Mouse (Mus musculus): ENCODE data around the gene Tprn.

Gene Tprn

GRCm38 (mm10) chr2:25262291-25262767 lies at the start of gene Tprn:
TSS of gene Tprn (plus strand) at chr2:25262618.
- in situ Hi-C loops (cut with MboI, MseI) = loop anchor here (25.0 kb wide), 1 partner anchor 875 kb away; no protein-coding TSS in a partner anchor

GRCm38 (mm10) chr2:25213266-25213865 lies 49.1 kb upstream of the Tprn start:
- in situ Hi-C loops (cut with MboI, MseI) = no loop called here

- in situ Hi-C loops (cut with MboI, MseI) = no loop called here
These were observed 48.0 kb upstream of the Tprn start, which contains the start of gene Stpg3 for GRCm38 (mm10) chr2:25214444-25214843. TSS of gene Stpg3 (minus strand) at chr2:25214637.

- in situ Hi-C loops (cut with MboI, MseI) = no loop called here
These were observed 44.8 kb upstream of the Tprn start for GRCm38 (mm10) chr2:25217666-25218065.

GRCm38 (mm10) chr2:25218445-25218844 lies 44.0 kb upstream of the Tprn start, which contains the start of gene Fam166a:
TSS of gene Fam166a (plus strand) at chr2:25218745.
- in situ Hi-C loops (cut with MboI, MseI) = no loop called here

- in situ Hi-C loops (cut with MboI, MseI) = no loop called here
These were observed 41.1 kb upstream of the Tprn start for GRCm38 (mm10) chr2:25221331-25221772.

- in situ Hi-C loops (cut with MboI, MseI) = no loop called here
These were observed 38.5 kb upstream of the Tprn start for GRCm38 (mm10) chr2:25223681-25224491.

GRCm38 (mm10) chr2:25224492-25224765 lies 38.0 kb upstream of the Tprn start, which contains the start of gene Tubb4b:
TSS of gene Tubb4b (minus strand) at chr2:25224702.
- in situ Hi-C loops (cut with MboI, MseI) = no loop called here

GRCm38 (mm10) chr2:25224766-25225752 lies 37.4 kb upstream of the Tprn start:
- in situ Hi-C loops (cut with MboI, MseI) = loop anchor here (5.0 kb wide), 1 partner anchor 33 kb away; no protein-coding TSS in a partner anchor

GRCm38 (mm10) chr2:25225811-25226379 lies 36.5 kb upstream of the Tprn start:
- in situ Hi-C loops (cut with MboI, MseI) = loop anchor here (5.0 kb wide), 1 partner anchor 34 kb away; no protein-coding TSS in a partner anchor

GRCm38 (mm10) chr2:25226864-25227263 lies 35.6 kb upstream of the Tprn start:
- in situ Hi-C loops (cut with MboI, MseI) = loop anchor here (5.0 kb wide), 1 partner anchor 35 kb away; no protein-coding TSS in a partner anchor

- in situ Hi-C loops (cut with MboI, MseI) = loop anchor here (5.0 kb wide), 1 partner anchor 35 kb away; no protein-coding TSS in a partner anchor
These were observed 35.0 kb upstream of the Tprn start for GRCm38 (mm10) chr2:25227406-25227805.

- in situ Hi-C loops (cut with MboI, MseI) = loop anchor here (5.0 kb wide), 1 partner anchor 36 kb away; no protein-coding TSS in a partner anchor
These were observed 34.0 kb upstream of the Tprn start for GRCm38 (mm10) chr2:25228431-25228889.

GRCm38 (mm10) chr2:25228995-25229530 lies 33.4 kb upstream of the Tprn start:
- in situ Hi-C loops (cut with MboI, MseI) = loop anchor here (5.0 kb wide), 1 partner anchor 37 kb away; no protein-coding TSS in a partner anchor

GRCm38 (mm10) chr2:25229582-25229981 lies 32.8 kb upstream of the Tprn start:
- in situ Hi-C loops (cut with MboI, MseI) = loop anchor here (5.0 kb wide), 1 partner anchor 37 kb away; no protein-coding TSS in a partner anchor

- in situ Hi-C loops (cut with MboI, MseI) = no loop called here
These were observed 31.8 kb upstream of the Tprn start for GRCm38 (mm10) chr2:25230581-25230980.

- in situ Hi-C loops (cut with MboI, MseI) = no loop called here
These were observed 31.4 kb upstream of the Tprn start for GRCm38 (mm10) chr2:25231038-25231437.

- in situ Hi-C loops (cut with MboI, MseI) = no loop called here
These were observed 29.0 kb upstream of the Tprn start for GRCm38 (mm10) chr2:25233421-25233820.

GRCm38 (mm10) chr2:25234050-25234449 lies 28.4 kb upstream of the Tprn start, which contains the start of gene Slc34a3:
TSS of gene Slc34a3 (minus strand) at chr2:25234364.
- in situ Hi-C loops (cut with MboI, MseI) = no loop called here

GRCm38 (mm10) chr2:25234551-25235220 lies 27.7 kb upstream of the Tprn start:
- in situ Hi-C loops (cut with MboI, MseI) = no loop called here

Measured in T-helper 2 cell (primary cell).